Mouse (Mus musculus) lung, adult 18-20 months (tissue): ENCODE measurements around the gene Rangap1.
"Not testable (repeated sequence)": the region's sequence is repeated elsewhere in the genome, so short reads cannot be mapped to it uniquely, and the experiment has no call there.

Experiments used
- DNase-seq, 2 experiments: peaks; one replicate each; pipeline ENCODE4 v3.0.0; 2022; ENCODE audit warnings: mixed read lengths in 2 of 2

Gene Rangap1

DNA sequence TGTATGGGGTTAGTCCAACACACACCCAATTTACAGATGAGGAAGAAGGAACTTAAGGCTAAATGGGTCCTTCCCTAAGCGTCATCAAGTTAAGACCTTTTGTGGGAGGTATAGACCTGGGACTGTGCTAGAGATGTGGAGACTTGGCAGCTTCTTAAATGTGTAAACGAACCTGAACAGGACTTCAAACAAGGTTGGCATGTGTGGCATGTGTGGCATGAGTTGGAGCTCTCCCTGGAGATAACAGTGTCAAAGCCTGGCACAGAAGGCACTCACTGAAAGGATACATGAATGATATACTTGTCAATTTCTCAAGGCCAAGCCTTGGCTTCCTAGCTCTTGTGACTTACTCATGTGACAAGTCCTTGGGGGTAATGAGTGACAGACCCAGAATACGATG, 6.0 kb downstream of the Rangap1 start:
- DNase-seq: peak; percentile 54 to 60

DNA sequence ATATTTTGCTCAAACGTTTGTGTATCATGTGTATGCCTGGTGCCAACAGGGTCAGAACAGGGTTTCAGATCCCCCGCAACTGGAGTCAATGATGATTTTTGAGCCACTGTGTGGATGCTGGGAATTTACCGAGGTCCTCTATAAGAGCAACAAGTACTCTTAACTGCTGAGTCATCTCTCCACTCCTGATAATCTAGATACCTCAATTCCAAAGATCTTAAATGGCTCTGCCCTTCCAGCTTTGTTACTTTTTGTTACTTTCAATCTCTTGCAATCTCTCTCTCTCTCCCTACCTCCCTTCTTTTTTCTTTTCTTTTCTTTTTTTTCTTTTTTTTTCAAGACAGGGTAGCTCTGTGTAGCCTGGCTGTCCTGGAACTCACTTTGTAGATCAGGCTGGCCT, 10.3 kb downstream of the Rangap1 start:
- no peak for DNase-seq

DNA sequence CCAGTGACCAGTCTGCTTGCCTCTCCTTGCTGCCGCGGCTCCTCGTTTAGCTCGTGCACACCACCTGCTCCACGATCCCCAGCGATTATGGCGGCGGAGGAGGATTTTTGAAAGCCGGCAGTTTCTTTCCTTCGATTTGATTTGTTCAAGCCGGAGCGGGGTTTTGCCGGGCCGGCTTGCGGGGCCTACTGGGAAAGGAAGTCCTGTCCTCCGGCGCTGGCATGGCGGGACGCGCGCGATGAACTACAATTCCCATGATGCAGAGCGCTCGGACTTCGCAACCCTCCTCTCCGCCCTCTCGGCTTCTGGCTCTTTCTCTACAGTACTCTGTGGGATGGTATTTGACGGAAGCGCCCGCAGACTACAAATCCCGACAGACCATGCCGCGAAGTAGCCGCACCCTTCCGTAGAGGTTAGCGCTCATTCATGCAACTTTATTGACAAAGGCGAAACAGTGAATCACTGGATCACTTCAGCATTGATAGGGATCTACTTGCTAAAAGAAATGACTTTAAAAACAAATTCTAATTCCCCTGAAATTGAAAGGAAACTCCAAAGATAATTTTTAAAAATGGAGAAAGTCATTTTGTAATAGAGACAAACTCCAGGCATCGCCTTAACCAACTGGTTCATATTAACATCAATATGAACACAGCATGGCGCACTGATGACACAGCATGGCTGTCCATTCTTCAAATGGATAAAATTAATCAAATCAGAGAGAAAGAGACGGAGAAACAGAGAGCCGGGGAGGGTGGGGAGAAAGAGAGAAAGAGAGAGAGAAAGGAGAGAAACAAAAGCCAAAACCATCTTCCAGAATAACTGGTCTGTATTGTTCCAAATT, 15.3 kb downstream of the Rangap1 start:
- DNase-seq: peak; percentile 99

- DNase-seq: peak; percentile 24 to 27
Measured at GRCm38 (mm10) chr15:81729241-81729791, 16.0 kb downstream of the Rangap1 start.

GRCm38 (mm10) chr15:81725965-81726364, 19.4 kb downstream of the Rangap1 start:
- no peak for DNase-seq

- DNase-seq: no peak
Measured at GRCm38 (mm10) chr15:81723653-81724052, 21.7 kb downstream of the Rangap1 start.

DNA sequence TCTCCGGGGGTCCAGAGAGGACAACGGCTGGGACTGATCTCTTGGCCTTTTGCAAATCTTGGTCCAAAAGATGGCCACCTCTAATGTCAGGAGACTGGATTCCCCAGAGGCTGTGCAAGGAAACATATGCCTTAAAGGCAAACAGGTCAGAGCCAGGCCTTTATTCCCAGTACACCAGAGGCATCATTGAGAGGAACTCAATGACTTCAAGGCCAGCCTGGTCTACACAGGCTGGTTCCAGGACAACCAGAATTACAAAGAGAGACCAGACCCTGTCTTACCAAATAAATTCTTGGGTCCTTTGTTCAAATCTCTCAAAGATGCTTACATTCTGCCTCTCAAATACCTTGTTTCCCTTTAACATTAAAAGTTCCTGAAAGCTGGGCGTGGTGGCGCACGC, 23.0 kb downstream of the Rangap1 start:
- DNase-seq: no peak

DNA sequence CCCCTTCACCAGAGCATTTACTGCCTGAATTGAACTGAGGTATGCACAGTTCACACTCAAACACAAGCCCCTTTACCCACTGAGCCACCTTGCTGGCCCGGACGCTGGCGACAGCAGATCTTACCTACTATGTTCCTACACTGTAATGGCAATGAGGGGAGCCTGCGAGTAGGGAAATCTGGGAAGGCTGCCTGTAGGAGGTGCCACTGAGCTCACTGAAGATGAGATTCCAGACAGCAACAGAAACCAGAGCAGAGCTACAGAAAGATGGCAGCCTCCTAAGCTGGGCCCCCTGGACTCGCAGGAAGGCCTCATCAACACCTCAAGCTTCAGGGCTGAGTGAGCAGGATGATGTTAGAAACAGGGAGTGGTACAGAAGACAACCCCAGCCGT, 26.2 kb downstream of the Rangap1 start:
- no peak for DNase-seq

GRCm38 (mm10) chr15:81718336-81719138, 26.8 kb downstream of the Rangap1 start:
- no peak for DNase-seq

DNA sequence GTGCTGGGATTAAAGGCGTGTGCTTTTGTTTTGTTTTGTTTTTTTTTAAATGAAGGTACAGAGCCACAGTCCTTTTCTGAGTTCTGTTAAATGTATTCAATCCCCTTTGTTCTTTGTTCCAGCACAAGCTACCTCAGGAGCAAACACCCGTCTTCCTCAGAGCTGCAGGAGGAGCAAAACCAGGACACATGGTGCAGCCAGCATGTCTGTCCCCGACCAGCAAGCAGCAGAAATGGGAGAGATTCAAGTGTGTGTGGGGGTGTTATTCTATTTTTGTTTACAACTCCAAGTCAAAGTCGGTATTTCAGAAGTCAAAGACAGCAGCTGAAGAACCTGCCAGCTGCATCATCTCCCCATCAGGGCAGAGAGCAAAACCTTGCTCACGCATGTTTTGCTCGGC, 31.6 kb downstream of the Rangap1 start:
- no peak for DNase-seq

GRCm38 (mm10) chr15:81710801-81711200, 34.5 kb downstream of the Rangap1 start:
- DNase-seq: no peak

- no peak for DNase-seq
Measured at GRCm38 (mm10) chr15:81709686-81710085, 35.6 kb downstream of the Rangap1 start.

- DNase-seq: no peak
Measured at GRCm38 (mm10) chr15:81708991-81709390, 36.3 kb downstream of the Rangap1 start.

DNA sequence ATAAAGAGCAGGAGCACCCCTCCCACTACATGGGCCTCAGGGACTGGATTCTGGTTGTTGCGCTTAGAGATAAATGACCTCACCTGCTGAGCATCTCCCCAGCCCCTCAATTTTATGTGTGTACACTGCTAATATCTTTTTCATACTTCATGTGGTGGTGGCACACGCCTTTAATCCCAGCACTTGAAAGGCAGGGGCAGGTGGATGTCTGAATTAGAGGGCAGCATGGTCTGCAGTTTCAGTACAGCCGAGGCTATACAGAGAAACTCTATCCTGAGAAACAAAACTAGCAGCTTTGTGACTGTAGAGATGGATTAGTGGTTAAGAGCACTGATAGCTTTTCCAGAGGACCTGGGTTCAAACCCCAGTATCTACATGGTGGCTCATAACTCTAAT, 42.2 kb downstream of the Rangap1 start:
- DNase-seq: no peak

GRCm38 (mm10) chr15:81702306-81703093, 42.8 kb downstream of the Rangap1 start:
- no peak for DNase-seq

GRCm38 (mm10) chr15:81701350-81701749, 44.0 kb downstream of the Rangap1 start:
- not testable (repeated sequence) for DNase-seq

- DNase-seq: no peak
Measured at GRCm38 (mm10) chr15:81700601-81701000, 44.7 kb downstream of the Rangap1 start.

GRCm38 (mm10) chr15:81700161-81700560, 45.2 kb downstream of the Rangap1 start:
- no peak for DNase-seq

- DNase-seq: no peak
Measured at GRCm38 (mm10) chr15:81698532-81698931, 46.8 kb downstream of the Rangap1 start.

DNA sequence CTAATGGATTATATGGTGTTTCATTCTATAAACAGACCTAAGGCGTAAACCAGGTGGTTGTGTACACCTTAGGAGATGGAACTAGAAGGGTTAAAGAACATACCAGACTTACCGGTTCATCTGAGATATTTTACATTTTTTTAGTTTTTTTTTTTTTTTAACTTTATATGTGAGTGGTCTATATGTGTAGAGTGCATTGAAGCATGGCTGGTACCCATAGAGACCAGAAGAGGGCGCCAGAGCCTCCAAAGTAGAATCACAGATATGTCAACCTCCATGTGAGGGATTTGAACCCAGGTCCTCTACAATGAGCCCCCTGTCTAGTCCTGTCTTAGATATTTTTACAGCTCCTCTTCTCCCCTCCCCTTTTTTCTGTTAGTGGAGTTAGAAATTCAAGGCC, 47.5 kb downstream of the Rangap1 start:
- DNase-seq: peak; percentile 15 to 33

DNA sequence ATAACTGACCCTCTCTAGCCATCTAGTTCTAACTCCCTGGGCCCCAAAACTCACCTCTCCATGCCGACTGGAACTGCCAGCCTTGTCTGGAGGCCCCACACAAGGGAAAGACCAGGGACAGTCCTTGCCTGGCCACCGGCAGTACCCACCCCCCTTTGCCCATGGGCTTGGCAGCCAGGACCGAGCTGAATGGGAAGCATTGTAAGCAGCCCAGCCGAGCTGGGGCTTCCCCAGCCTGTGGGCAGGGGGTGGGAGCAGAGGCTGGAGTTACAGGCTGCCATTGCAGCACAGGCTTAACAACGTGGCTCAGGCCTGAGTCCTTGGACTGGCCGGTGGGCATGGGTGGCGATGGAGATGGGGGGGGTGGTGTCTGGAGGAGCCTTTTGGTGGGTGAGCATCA, 48.2 kb downstream of the Rangap1 start, which contains the start of gene Chadl:
TSS of gene Chadl (minus strand) at position 113 of the 400 bp plus-strand sequence.
- DNase-seq: no peak

GRCm38 (mm10) chr15:81694891-81695290, 50.4 kb downstream of the Rangap1 start:
- no peak for DNase-seq
